Mouse (Mus musculus) C3H10T1/2 (cell line): ENCODE measurements around the gene Wdr83. TPM values are rescaled to one million over a fixed set of nuclear protein-coding genes. Genes with fewer than 3 reads are reported as not detected.

Source experiments
- polyA plus RNA-seq, 2 experiments: library from polyadenylated mRNA; unstranded; fragments of >200 nt; fragmentation: generic; extraction: Trizol; gene quantifications; one replicate each; pipeline ENCODE4 v1.2.1; 2012; ENCODE audit warnings: missing spikeins in 2 of 2

Wdr83 gene
- 10 to 100 TPM; 14.8 to 25.8 TPM for polyA plus RNA-seq

GRCm38 (mm10) chr8:85081216-85081555, at the start of gene Wdr83:
Gene Wdr83 (minus strand): TSS chr8:85081306.

GRCm38 (mm10) chr8:85122995-85123394, 41.9 kb upstream of the Wdr83 start, which contains the start of gene Zfp791:
Gene Zfp791 (minus strand): TSS chr8:85123095.

GRCm38 (mm10) chr8:85083108-85083813, 2.2 kb upstream of the Wdr83 start, which contains the start of gene Man2b1:
Gene Man2b1 (plus strand): TSS chr8:85083270.

GRCm38 (mm10) chr8:85080532-85081215, 432 bp downstream of the Wdr83 start, which contains the start of gene Wdr83os:
Gene Wdr83os (plus strand): TSS chr8:85080740.

GRCm38 (mm10) chr8:85071514-85072281, 9.4 kb downstream of the Wdr83 start, which contains the start of gene Dhps:
Gene Dhps (plus strand): TSS chr8:85071757.

GRCm38 (mm10) chr8:85067982-85068381, 13.1 kb downstream of the Wdr83 start, which contains the start of gene Gm5741:
Gene Gm5741 (minus strand): TSS chr8:85067982.

GRCm38 (mm10) chr8:85059879-85060616, 21.1 kb downstream of the Wdr83 start, which contains the start of gene Fbxw9:
Gene Fbxw9 (plus strand): TSS chr8:85060055.

GRCm38 (mm10) chr8:85036718-85037365, 44.3 kb downstream of the Wdr83 start, which contains the start of gene Tnpo2:
Gene Tnpo2 (plus strand): TSS chr8:85036915.

GRCm38 (mm10) chr8:85026670-85027515, 54.2 kb downstream of the Wdr83 start, which contains the start of gene Trir:
Gene Trir (plus strand): TSS chr8:85026823.

GRCm38 (mm10) chr8:85025098-85025932, 55.8 kb downstream of the Wdr83 start, which contains the start of gene Asna1:
Gene Asna1 (minus strand): TSS chr8:85025281.

Other genes with a start within 250 kb of the Wdr83 start
- 10 to 100 TPM; 31.0 to 75.6 TPM for gene Gadd45gip1, start 249.8 kb downstream of the Wdr83 start, polyA plus RNA-seq
- gene Rad23a, start 240.6 kb downstream of the Wdr83 start, polyA plus RNA-seq: 10 to 100 TPM; 61.5 to 69.9 TPM
- gene Calr, start 234.4 kb downstream of the Wdr83 start, polyA plus RNA-seq: 100 to 1,000 TPM; 585 to 801 TPM
- gene Farsa, start 224.3 kb downstream of the Wdr83 start, polyA plus RNA-seq: 100 to 1,000 TPM in 1 of 2 experiments, 10 to 100 TPM in 1; 76.6 to 106 TPM
- 1 to 10 TPM in 1 of 2 experiments, under 1 TPM in 1; 0.08 to 3.1 TPM for gene Syce2, start 209.2 kb downstream of the Wdr83 start, polyA plus RNA-seq
- gene Gcdh, start 187.4 kb downstream of the Wdr83 start, polyA plus RNA-seq: 10 to 100 TPM in 1 of 2 experiments, 1 to 10 TPM in 1; 4.6 to 16.7 TPM
- under 1 TPM; 0.08 to 0.27 TPM for gene Klf1, start 179.4 kb downstream of the Wdr83 start, polyA plus RNA-seq
- 10 to 100 TPM; 11.5 to 17.3 TPM for gene Dnase2a, start 172.7 kb downstream of the Wdr83 start, polyA plus RNA-seq
- under 1 TPM in 1 of 2 experiments, not detected in 1; 0.06 TPM for gene Mast1, start 143.9 kb downstream of the Wdr83 start, polyA plus RNA-seq
- gene Rtbdn, start 134.3 kb downstream of the Wdr83 start, polyA plus RNA-seq: under 1 TPM in 1 of 2 experiments, not detected in 1; 0.05 TPM
- gene Gm49661, start 111.9 kb downstream of the Wdr83 start, polyA plus RNA-seq: not detected
- 100 to 1,000 TPM; 723 to 905 TPM for gene Prdx2, start 111.7 kb downstream of the Wdr83 start, polyA plus RNA-seq
- 100 to 1,000 TPM in 1 of 2 experiments, 10 to 100 TPM in 1; 85.1 to 248 TPM for gene Rnaseh2a, start 111.5 kb downstream of the Wdr83 start, polyA plus RNA-seq
- 10 to 100 TPM; 27.0 to 43.6 TPM for gene Junb, start 102.6 kb downstream of the Wdr83 start, polyA plus RNA-seq
- 1 to 10 TPM; 2.4 to 5.2 TPM for gene Hook2, start 90.7 kb downstream of the Wdr83 start, polyA plus RNA-seq
- gene Best2, start 66.8 kb downstream of the Wdr83 start, polyA plus RNA-seq: under 1 TPM in 1 of 2 experiments, not detected in 1; 0.17 TPM
- gene Asna1, start 56.0 kb downstream of the Wdr83 start, polyA plus RNA-seq: 100 to 1,000 TPM; 150 to 247 TPM
- 100 to 1,000 TPM; 205 to 250 TPM for gene Trir, start 54.5 kb downstream of the Wdr83 start, polyA plus RNA-seq
- gene Tnpo2, start 44.4 kb downstream of the Wdr83 start, polyA plus RNA-seq: 10 to 100 TPM in 1 of 2 experiments, 1 to 10 TPM in 1; 8.0 to 41.1 TPM
- 10 to 100 TPM; 11.0 to 31.1 TPM for gene Fbxw9, start 21.3 kb downstream of the Wdr83 start, polyA plus RNA-seq
- under 1 TPM in 1 of 2 experiments, not detected in 1; 0.48 TPM for gene Gm5741, start 13.3 kb downstream of the Wdr83 start, polyA plus RNA-seq
- gene Dhps, start 9.5 kb downstream of the Wdr83 start, polyA plus RNA-seq: 100 to 1,000 TPM in 1 of 2 experiments, 10 to 100 TPM in 1; 51.7 to 147 TPM
- 100 to 1,000 TPM; 149 to 151 TPM for gene Wdr83os, start 566 bp downstream of the Wdr83 start, polyA plus RNA-seq
- 10 to 100 TPM in 1 of 2 experiments, 1 to 10 TPM in 1; 6.8 to 20.5 TPM for gene Man2b1, start 2.0 kb upstream of the Wdr83 start, polyA plus RNA-seq
- gene Zfp791, start 41.8 kb upstream of the Wdr83 start, polyA plus RNA-seq: under 1 TPM in 1 of 2 experiments, not detected in 1; 0.05 TPM
- not detected for gene Cks1brt, start 70.6 kb upstream of the Wdr83 start, polyA plus RNA-seq
- not detected for gene Olfr371, start 144.7 kb upstream of the Wdr83 start, polyA plus RNA-seq
- gene Orc6, start 218.3 kb upstream of the Wdr83 start, polyA plus RNA-seq: 10 to 100 TPM in 1 of 2 experiments, 1 to 10 TPM in 1; 3.6 to 16.9 TPM
- 10 to 100 TPM in 1 of 2 experiments, 1 to 10 TPM in 1; 2.3 to 20.5 TPM for gene Vps35, start 218.5 kb upstream of the Wdr83 start, polyA plus RNA-seq